Mouse (Mus musculus) kidney, postnatal 0 days (tissue): ENCODE results near the gene Cavin3. TPM values are rescaled to one million over a fixed set of nuclear protein-coding genes. Genes with fewer than 3 reads are reported as not detected.

ENCODE experiments used
- ATAC-seq: fragments of 200-750 bp; cut with Nextera tagmentation; replicated peaks from 2 replicates; pipeline ENCODE4 v1.8.0; 2017; ENCODE audit warnings: low read depth, moderate number of reproducible peaks, moderate TSS enrichment, moderate library complexity; ENCODE audit not compliant: low FRiP score
- DNase-seq: peaks from one replicate; pipeline ENCODE4 v3.0.0-alpha.2; 2016; ENCODE audit warnings: low spot score
- H3K27ac ChIP-seq: fragments of 300-500 bp; sonication (generic); 2 replicates; pipeline ENCODE4 v1.5.1; 2014; ENCODE audit warnings: mild to moderate bottlenecking
- H3K27me3 ChIP-seq: fragments of 300-500 bp; sonication (generic); 2 replicates; pipeline ENCODE4 v1.6.1; 2014; ENCODE audit warnings: low read length, mixed read lengths; ENCODE audit not compliant: insufficient read depth
- H3K36me3 ChIP-seq: fragments of 300-500 bp; sonication (generic); 2 replicates; pipeline ENCODE4 v1.6.1; 2014; ENCODE audit warnings: low read length, mixed read lengths; ENCODE audit not compliant: insufficient read depth
- H3K4me1 ChIP-seq: fragments of 300-500 bp; sonication (generic); replicated peaks from 2 replicates; pipeline ENCODE4 v1.6.1; 2014; ENCODE audit warnings: antibody characterized with exemption, low read length, mixed read lengths; ENCODE audit not compliant: insufficient read depth
- H3K4me2 ChIP-seq: fragments of 300-500 bp; sonication (generic); 2 replicates; pipeline ENCODE4 v1.6.1; 2014; ENCODE audit warnings: mild to moderate bottlenecking, low read length, moderate library complexity, mixed read lengths
- H3K4me3 ChIP-seq: fragments of 300-500 bp; sonication (generic); replicated peaks from 2 replicates; pipeline ENCODE4 v1.5.1; 2014; ENCODE audit warnings: low read depth, low read length
- H3K9ac ChIP-seq: fragments of 300-500 bp; sonication (generic); 2 replicates; pipeline ENCODE4 v1.6.1; 2014; ENCODE audit warnings: low read depth, low read length
- H3K9me3 ChIP-seq: fragments of 300-500 bp; sonication (generic); replicated peaks from 2 replicates; pipeline ENCODE4 v1.6.1; 2016; ENCODE audit warnings: low read length, inconsistent platforms, mixed read lengths
- CTCF ChIP-seq: IDR thresholded peaks from 2 replicates; pipeline ENCODE4 v1.5.1; 2016; ENCODE audit warnings: antibody characterized with exemption, low read depth, mild to moderate bottlenecking, moderate library complexity
- WGBS: fragments of 180-500 bp; shearing (Covaris S2); extraction: QIAGEN DNeasy Blood & Tissue Kit; methylation state at CpG from one replicate; pipeline ENCODE4 v1.1.7; 2014; 5-methylcytosine and 5-hydroxymethylcytosine counted together
- polyA plus RNA-seq: library from polyadenylated mRNA; unstranded; fragments of >200 nt; fragmentation: Nextera tagmentation; extraction: Ambion mirVana; gene quantifications from 2 replicates; pipeline ENCODE4 v1.2.1, GENCODE M21; 2015

The Cavin3 gene
- polyA plus RNA-seq, 1 experiment from 2014 or later = 75.8 TPM

- Histone ChIP-seq H3K27ac (no peak overlapping the region), H3K4me1 (no peaks in the 10 kb centered on the region), H3K4me2 (no peak overlapping the region), H3K9me3 (no peaks in the 10 kb centered on the region), H3K36me3 (no peaks in the 10 kb centered on the region), H3K9ac (no peak overlapping the region), H3K4me3 (no peak overlapping the region), H3K27me3 (no peaks in the 10 kb centered on the region)
- ATAC-seq = no peak
- 42% methylated on average over 11 of the region's 11 CpGs for WGBS
- TF ChIP-seq CTCF = no peak
- no peak for DNase-seq
Measured at GRCm38 (mm10) chr7:105519336-105519735, 37.2 kb upstream of the Cavin3 start.

GRCm38 (mm10) chr7:105516669-105517360, 34.7 kb upstream of the Cavin3 start:
- no peak overlapping the region for H3K4me3 ChIP-seq
- no peaks in the 10 kb centered on the region for H3K4me1 ChIP-seq
- no peaks in the 10 kb centered on the region for H3K36me3 ChIP-seq
- H3K9me3 ChIP-seq = no peaks in the 10 kb centered on the region
- no peak overlapping the region for H3K27ac ChIP-seq
- no peaks in the 10 kb centered on the region for H3K27me3 ChIP-seq
- DNase-seq (no peak), ATAC-seq (no peak)
- WGBS = 43% methylated on average over 9 of the region's 9 CpGs
- no peak for TF ChIP-seq CTCF
- no peak overlapping the region for H3K9ac ChIP-seq
- no peak overlapping the region for H3K4me2 ChIP-seq

- DNase-seq (peak; percentile 47), ATAC-seq (peak; percentile 80; the same call in 1 of the 2 replicates)
- no peaks in the 10 kb centered on the region for H3K36me3 ChIP-seq
- peak; percentile 91 for TF ChIP-seq CTCF
- H3K4me3 ChIP-seq = no peak overlapping the region
- no peak overlapping the region for H3K4me2 ChIP-seq
- H3K9ac ChIP-seq = no peak overlapping the region
- no peaks in the 10 kb centered on the region for H3K4me1 ChIP-seq
- WGBS = 12% methylated on average over 5 of the region's 5 CpGs
- no peak overlapping the region for H3K27ac ChIP-seq
- H3K27me3 ChIP-seq = no peaks in the 10 kb centered on the region
- no peaks in the 10 kb centered on the region for H3K9me3 ChIP-seq
Measured at GRCm38 (mm10) chr7:105515178-105515577, 33.1 kb upstream of the Cavin3 start.

GRCm38 (mm10) chr7:105514561-105514960, 32.5 kb upstream of the Cavin3 start:
- H3K36me3 ChIP-seq = no peaks in the 10 kb centered on the region
- WGBS = 43% methylated on average over 5 of the region's 5 CpGs
- H3K27me3 ChIP-seq = no peaks in the 10 kb centered on the region
- no peak for TF ChIP-seq CTCF
- H3K4me1 ChIP-seq = no peaks in the 10 kb centered on the region
- no peak overlapping the region for H3K27ac ChIP-seq
- ATAC-seq = no peak
- H3K9ac ChIP-seq = no peak overlapping the region
- H3K4me2 ChIP-seq = no peak overlapping the region
- DNase-seq = no peak
- H3K9me3 ChIP-seq = no peaks in the 10 kb centered on the region
- H3K4me3 ChIP-seq = no peak overlapping the region

GRCm38 (mm10) chr7:105513845-105514291, 31.8 kb upstream of the Cavin3 start:
- Histone ChIP-seq H3K4me3 (no peak overlapping the region), H3K4me2 (no peak overlapping the region), H3K27me3 (no peaks in the 10 kb centered on the region), H3K36me3 (no peaks in the 10 kb centered on the region), H3K4me1 (no peaks in the 10 kb centered on the region), H3K9me3 (no peaks in the 10 kb centered on the region), H3K9ac (no peak overlapping the region), H3K27ac (no peak overlapping the region)
- TF ChIP-seq CTCF = no peak
- WGBS = 42% methylated on average over 5 of the region's 5 CpGs
- no peak for ATAC-seq
- DNase-seq = no peak

GRCm38 (mm10) chr7:105510143-105510542, 28.0 kb upstream of the Cavin3 start:
- DNase-seq (no peak), ATAC-seq (no peak)
- H3K9me3 ChIP-seq = no peaks in the 10 kb centered on the region
- TF ChIP-seq CTCF = no peak
- 81% methylated on average over 5 of the region's 5 CpGs for WGBS
- no peak overlapping the region for H3K27ac ChIP-seq
- no peaks in the 10 kb centered on the region for H3K4me1 ChIP-seq
- H3K9ac ChIP-seq = no peak overlapping the region
- no peaks in the 10 kb centered on the region for H3K27me3 ChIP-seq
- no peak overlapping the region for H3K4me2 ChIP-seq
- H3K36me3 ChIP-seq = no peaks in the 10 kb centered on the region
- H3K4me3 ChIP-seq = no peak overlapping the region

GRCm38 (mm10) chr7:105507257-105507656, 25.2 kb upstream of the Cavin3 start:
- DNase-seq (no peak), ATAC-seq (no peak)
- Histone ChIP-seq H3K9me3 (no peaks in the 10 kb centered on the region), H3K4me1 (no peaks in the 10 kb centered on the region), H3K27ac (no peak overlapping the region), H3K4me2 (no peak overlapping the region), H3K36me3 (no peaks in the 10 kb centered on the region), H3K27me3 (no peaks in the 10 kb centered on the region), H3K9ac (no peak overlapping the region), H3K4me3 (no peak overlapping the region)
- 64% methylated on average over 4 of the region's 4 CpGs for WGBS
- TF ChIP-seq CTCF = no peak
